Mouse (Mus musculus) erythroblast, embryonic 14.5 days (primary cell): ENCODE results near the gene Ankrd28.

ENCODE experiments used
- GATA1 ChIP-seq: IDR thresholded peaks from 2 replicates; pipeline ENCODE4 v1.6.1; 2012; ENCODE audit warnings: low read length, inconsistent platforms, mixed read lengths
- TAL1 ChIP-seq: IDR thresholded peaks from 3 replicates; pipeline ENCODE4 v1.6.1; 2012; ENCODE audit warnings: low read length, inconsistent platforms, mixed read lengths

GRCm38 (mm10) chr14:31655406-31655805 is 175.0 kb downstream of the Ankrd28 start:
- TF ChIP-seq GATA1, result no peak
- no peak for TF ChIP-seq TAL1
